Mouse (Mus musculus): ENCODE measurements around the gene S100z.

- TF ChIP-seq CTCF (IDR thresholded peaks at IDR 0.05; ENCODE audit: control insufficient read depth, insufficient read depth, insufficient read length): no peak
- no peak for TF ChIP-seq FOSL1 (IDR thresholded peaks at IDR 0.05; ENCODE audit: insufficient read depth, low read length, poor library complexity, severe bottlenecking)
Observed at GRCm38 (mm10) chr13:95449730-95450129, 28.8 kb downstream of the S100z start.

Measured in C2C12 (cell line).